Mouse (Mus musculus) brain, adult 2 months (tissue): ENCODE results near the gene Cmas.

Experiments used
- DNase-seq: peaks from one replicate; pipeline ENCODE4 v3.0.0; 2011; ENCODE audit warnings: low read depth, low spot score

Cmas gene

GRCm38 (mm10) chr6:142752331-142753246 is 3.9 kb upstream of the Cmas start:
- DNase-seq: no peak

- peak; percentile 25 for DNase-seq
Measured at GRCm38 (mm10) chr6:142757334-142757965, 964 bp downstream of the Cmas start.

GRCm38 (mm10) chr6:142757976-142758375 is 1.5 kb downstream of the Cmas start:
- no peak for DNase-seq

DNA sequence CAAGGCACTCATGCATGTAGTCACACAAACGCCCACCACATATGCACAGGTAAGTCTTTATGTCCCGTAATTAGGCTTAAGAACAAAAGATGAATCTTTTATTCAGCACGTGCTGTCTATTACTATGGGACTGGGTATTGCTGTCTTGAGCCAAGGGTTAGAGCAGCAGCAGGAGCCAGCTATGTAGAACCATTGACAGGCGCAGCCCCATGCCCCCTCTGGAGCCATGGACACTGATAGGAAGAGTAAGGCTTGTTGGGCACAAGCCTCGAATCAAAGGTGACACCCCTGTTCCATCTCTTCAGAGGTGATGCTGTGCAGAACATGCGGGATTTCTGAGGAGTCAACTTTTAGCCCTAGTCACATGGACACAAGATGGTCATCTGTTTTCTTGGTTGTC is 2.1 kb downstream of the Cmas start:
- DNase-seq: no peak

- DNase-seq: no peak
Measured at GRCm38 (mm10) chr6:142759633-142760032, 3.1 kb downstream of the Cmas start.

GRCm38 (mm10) chr6:142764933-142765332 is 8.4 kb downstream of the Cmas start:
- peak; percentile 34 for DNase-seq

DNA sequence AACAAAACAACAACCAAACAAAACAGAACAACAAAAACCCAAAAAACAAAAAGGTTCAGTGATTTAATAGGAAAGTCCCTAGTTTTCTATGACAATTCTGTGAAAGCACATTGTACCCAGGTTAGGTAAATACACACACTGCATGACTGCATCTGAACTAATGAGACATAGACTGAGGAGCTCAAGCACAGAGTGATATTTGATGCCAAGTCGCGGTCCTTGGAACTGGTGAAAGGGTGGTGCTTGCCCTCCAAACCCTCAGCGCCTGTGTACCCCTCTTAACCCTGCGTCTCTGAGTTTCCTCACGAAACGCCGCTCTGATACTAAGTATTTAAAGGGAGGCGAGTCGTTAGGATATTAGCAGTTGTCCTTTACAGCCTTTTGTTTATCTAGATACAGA is 10.8 kb downstream of the Cmas start:
- DNase-seq: no peak

- peak; percentile 40 for DNase-seq
Measured at GRCm38 (mm10) chr6:142769896-142770295, 13.4 kb downstream of the Cmas start.

DNA sequence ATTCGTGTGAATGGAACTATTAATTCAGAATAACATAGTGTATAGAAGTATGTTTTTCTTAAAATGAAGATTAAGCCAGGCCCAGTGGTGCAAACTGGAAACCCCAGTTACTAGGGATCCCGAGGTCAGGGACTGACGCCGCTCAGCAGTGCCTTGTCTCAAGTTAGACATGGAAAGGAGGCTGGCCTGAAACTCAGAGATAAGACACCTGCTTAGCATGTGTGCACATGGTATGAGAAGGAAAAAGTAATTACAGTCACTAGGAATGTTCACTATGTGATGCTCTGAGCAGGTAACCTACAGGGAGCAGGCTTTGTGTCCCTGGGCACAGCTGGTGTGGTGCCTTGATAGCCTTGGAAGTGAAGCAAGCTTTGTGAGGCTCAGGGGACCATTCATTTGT is 15.2 kb downstream of the Cmas start:
- no peak for DNase-seq

DNA sequence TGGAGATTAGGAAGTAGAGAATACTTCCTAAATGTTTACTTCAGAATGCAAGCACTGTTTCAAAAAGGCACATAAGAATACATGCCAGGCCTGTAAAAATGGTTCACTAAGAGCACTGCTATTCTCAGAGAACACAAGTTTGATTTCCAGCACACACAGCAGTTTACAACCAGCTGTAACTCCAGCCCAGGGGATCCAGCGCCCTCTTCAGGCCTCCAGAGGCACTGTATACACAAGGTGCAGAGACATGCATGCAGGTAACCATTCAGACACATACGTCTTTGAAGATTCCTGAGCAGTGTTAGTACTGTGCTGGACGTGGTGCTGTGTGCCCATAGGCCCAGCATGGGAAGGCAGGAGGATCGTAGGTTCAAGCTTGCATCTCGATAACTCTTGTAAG is 17.1 kb downstream of the Cmas start:
- DNase-seq: no peak

DNA sequence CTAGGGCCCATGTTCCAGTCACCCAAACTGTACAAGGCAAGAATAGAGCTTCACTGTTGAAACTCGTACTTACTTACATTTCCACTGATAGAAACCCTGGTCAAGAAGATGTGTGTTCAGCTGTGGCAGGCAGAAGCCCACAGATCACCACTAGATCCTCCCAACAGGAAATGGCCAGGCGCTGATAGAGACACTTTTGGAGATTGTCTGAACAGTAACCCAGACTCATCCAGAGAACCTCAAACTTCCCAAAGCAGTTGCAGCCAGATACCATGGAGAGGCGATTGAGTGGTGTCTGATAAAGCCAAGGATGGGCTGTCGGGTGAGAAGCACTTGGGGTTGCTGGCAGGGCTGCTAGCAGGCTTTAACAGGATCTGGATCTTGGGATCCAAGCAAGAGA is 20.4 kb downstream of the Cmas start:
- DNase-seq: no peak

GRCm38 (mm10) chr6:142779045-142779811 is 22.7 kb downstream of the Cmas start:
- DNase-seq: peak; percentile 78

GRCm38 (mm10) chr6:142779812-142780573 is 23.5 kb downstream of the Cmas start:
- DNase-seq: no peak

- DNase-seq: no peak
Measured at GRCm38 (mm10) chr6:142780574-142781033, 24.1 kb downstream of the Cmas start.

DNA sequence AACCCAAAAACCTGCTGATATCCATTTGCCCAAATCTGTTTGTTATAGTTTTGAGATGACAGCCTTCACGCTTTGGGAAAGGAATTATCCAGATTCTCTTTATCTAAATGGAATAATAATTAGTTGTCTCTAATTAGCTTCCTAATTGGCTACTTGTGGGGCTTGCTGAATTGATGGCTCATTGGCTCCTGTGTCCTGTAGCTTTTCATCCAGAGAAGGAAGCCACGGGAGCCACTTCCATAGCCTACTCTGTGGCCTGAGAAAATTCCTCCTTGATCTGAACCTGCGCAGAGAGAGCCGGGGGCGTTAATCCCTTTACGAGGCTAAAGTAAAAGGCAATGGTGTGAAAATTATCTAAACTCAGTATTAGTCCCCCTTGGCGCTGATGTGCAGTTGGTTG is 24.8 kb downstream of the Cmas start:
- DNase-seq: no peak

DNA sequence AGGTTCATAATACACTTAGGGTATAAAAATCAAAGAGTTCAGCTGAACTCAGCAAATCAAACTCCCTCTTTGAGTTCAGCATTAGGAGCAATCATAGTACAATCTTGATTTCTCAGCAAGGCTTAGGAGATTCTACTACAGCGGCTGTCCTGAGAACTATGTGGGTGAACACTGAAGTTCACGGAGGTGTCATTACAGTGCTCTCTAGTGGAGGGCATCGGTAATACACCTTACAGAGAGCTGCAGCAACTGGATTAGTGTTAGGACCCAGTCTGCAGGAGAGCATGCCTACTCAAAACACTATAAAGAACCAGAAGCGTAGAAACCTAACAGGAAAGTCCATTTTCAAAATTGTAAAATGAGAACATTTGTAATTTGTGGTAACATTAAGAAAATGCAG is 28.9 kb downstream of the Cmas start:
- DNase-seq: peak; percentile 70

DNA sequence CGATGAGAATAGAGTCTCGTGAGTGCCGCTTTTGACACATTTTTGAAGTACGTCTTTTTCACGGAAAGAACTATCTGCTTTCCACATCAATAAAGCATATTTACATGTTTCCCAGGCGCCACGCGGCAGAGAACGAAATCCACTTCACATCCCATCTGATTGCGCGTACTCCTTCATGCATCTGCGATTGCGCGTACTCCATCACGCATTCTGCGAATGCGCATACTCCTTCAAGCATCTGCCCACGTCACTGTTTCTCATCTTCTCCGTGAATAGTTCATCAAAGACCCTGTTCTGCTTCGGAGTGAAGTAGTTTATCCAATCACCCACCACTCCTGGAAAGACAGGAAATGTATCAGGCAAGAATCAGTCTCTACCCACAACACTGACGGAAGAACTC is 29.6 kb downstream of the Cmas start:
- DNase-seq: no peak

- DNase-seq: peak; percentile 39
Measured at GRCm38 (mm10) chr6:142788042-142788987, 31.8 kb downstream of the Cmas start.

DNA sequence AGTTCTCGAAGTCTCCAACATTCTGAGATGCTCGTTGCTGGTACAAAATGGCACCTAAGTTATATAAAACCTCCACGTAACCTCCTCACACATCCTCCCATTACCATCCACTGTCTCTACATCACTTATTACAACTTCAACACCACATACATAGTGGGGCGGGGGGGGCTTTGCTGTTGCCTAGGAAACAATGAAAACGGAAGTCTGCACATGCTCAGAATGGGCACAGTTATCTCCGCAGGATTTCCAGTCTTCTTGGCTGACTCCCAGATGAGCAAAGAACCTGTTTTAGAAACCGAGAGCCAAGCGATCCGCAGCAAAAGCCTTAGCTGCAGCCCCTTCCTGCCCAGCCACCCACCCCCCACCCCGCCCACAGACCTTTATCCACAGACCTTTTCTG is 33.2 kb downstream of the Cmas start:
- DNase-seq: peak; percentile 60

DNA sequence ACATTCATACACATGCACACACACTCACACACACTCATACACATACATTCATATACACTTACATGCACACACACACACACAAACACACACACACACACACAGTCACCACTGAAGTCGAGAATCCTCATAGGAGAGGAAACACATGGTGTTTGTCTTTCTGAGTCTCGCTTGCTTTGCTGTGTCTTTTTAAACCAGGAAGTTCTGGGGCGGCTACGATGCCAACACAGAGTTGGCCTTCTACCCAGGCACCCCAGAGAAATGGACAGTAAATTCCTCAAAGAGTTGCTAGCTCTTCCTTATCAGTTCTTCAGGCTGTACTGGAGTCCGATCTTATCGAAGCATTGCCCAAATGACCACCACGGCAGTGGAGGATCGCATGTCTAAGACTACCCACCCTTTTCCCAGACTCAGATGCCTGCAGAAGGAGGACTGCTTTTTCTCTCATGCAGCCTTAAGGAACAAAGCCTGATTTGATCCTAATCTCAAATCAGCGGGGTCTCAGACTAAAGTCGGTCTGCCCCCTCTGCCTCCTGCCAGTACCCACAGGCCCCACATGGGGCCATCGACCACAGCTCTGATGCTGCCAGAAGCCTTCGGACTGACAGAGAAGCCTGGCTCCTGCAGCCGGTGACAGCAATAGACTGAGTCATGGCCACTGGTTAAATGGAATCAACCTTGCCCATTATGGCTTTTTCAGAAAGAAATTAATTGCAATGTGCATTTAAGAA is 35.9 kb downstream of the Cmas start:
- no peak for DNase-seq
